Mouse (Mus musculus) limb, embryonic 14.5 days (tissue): ENCODE measurements around the gene Tpst1. TPM values are rescaled to one million over a fixed set of nuclear protein-coding genes. Genes with fewer than 3 reads are reported as not detected.

Experiments used
- ATAC-seq: fragments of 200-750 bp; cut with Nextera tagmentation; 2 replicates; pipeline ENCODE4 v1.8.0; 2017; ENCODE audit warnings: low read depth, moderate number of reproducible peaks, moderate TSS enrichment; ENCODE audit not compliant: low FRiP score
- DNase-seq: peaks from one replicate; pipeline ENCODE4 v3.0.0-alpha.2; 2015; ENCODE audit warnings: low spot score
- H3K27ac ChIP-seq: fragments of 300-500 bp; sonication (generic); replicated peaks from 2 replicates; pipeline ENCODE4 v1.5.1; 2014; ENCODE audit warnings: low read depth, mild to moderate bottlenecking, low read length, moderate library complexity, mixed read lengths
- H3K27me3 ChIP-seq: fragments of 300-500 bp; sonication (generic); 2 replicates; pipeline ENCODE4 v1.6.1; 2014; ENCODE audit warnings: low read length, mixed read lengths; ENCODE audit not compliant: control insufficient read depth, insufficient read depth
- H3K36me3 ChIP-seq: fragments of 300-500 bp; sonication (generic); 2 replicates; pipeline ENCODE4 v1.6.1; 2014; ENCODE audit warnings: mild to moderate bottlenecking, low read length, moderate library complexity, mixed read lengths; ENCODE audit not compliant: control insufficient read depth, insufficient read depth
- H3K4me1 ChIP-seq: fragments of 300-500 bp; sonication (generic); 2 replicates; pipeline ENCODE4 v1.6.1; 2014; ENCODE audit warnings: antibody characterized with exemption, low read length, mixed read lengths; ENCODE audit not compliant: control insufficient read depth, insufficient read depth
- H3K4me2 ChIP-seq: fragments of 300-500 bp; sonication (generic); replicated peaks from 2 replicates; pipeline ENCODE4 v1.6.1; 2014; ENCODE audit warnings: low read depth, mild to moderate bottlenecking, low read length, moderate library complexity; ENCODE audit not compliant: severe bottlenecking
- H3K4me3 ChIP-seq: fragments of 300-500 bp; sonication (generic); replicated peaks from 2 replicates; pipeline ENCODE4 v1.5.1; 2014; ENCODE audit warnings: low read length
- H3K9ac ChIP-seq: fragments of 300-500 bp; sonication (generic); 2 replicates; pipeline ENCODE4 v1.6.1; 2014; ENCODE audit warnings: mild to moderate bottlenecking, low read depth, low read length, moderate library complexity; ENCODE audit not compliant: severe bottlenecking
- H3K9me3 ChIP-seq: fragments of 300-500 bp; sonication (generic); 2 replicates; pipeline ENCODE4 v1.6.1; 2016; ENCODE audit warnings: low read length; ENCODE audit not compliant: control insufficient read depth
- POLR2A ChIP-seq: fragments of 200-500 bp; IDR thresholded peaks from 2 replicates; pipeline ENCODE4 v1.8.0; 2012; ENCODE audit warnings: inconsistent platforms, mild to moderate bottlenecking, moderate library complexity, borderline replicate concordance; ENCODE audit not compliant: insufficient read depth, insufficient read length; ENCODE audit errors: extremely low read depth
- WGBS: fragments of 180-500 bp; shearing (Covaris S2); extraction: QIAGEN DNeasy Blood & Tissue Kit; methylation state at CpG from one replicate; pipeline ENCODE4 v1.1.7; 2014; 5-methylcytosine and 5-hydroxymethylcytosine counted together
- polyA plus RNA-seq, 2 experiments: library from polyadenylated mRNA; depleted of rRNA in 1 of 2; stranded (reverse) in 1 of 2; unstranded in 1 of 2; fragments of >200 nt; fragmentation: Nextera tagmentation in 1 of 2; extraction: Ambion mirVana in 1 of 2; gene quantifications; 2 replicates each; pipeline versions ENCODE4 v1.2.1 to v1.2.3; 2012 to 2014

Gene Tpst1
- polyA plus RNA-seq, 2 experiments, result 68.2 to 114 TPM

DNA sequence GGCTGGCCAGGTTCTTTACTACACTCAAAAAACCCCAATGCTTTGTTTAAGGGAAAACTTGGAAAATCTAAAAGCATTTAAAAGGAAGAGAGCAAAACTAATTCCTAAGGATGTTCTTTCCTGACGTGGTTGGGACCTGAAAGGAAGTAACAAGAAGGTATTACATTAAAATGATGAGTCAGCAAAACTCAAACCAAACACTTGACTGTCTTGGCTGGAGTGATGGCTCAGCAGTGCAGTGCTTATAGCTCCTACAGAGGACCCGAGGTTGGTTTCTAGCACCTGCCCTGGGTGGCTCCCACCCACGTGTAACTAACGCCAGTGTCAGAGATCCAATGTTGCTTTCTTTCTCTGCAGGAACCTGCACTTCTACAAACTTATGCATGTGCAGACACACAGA, 31.9 kb upstream of the Tpst1 start:
- Histone ChIP-seq H3K4me1 (no peaks in the 10 kb centered on the region), H3K27ac (no peak overlapping the region), H3K4me3 (no peak overlapping the region), H3K27me3 (no peaks in the 10 kb centered on the region), H3K36me3 (peaks cover 54% of the 10 kb centered on the region), H3K9ac (no peak overlapping the region), H3K9me3 (no peaks in the 10 kb centered on the region), H3K4me2 (no peak overlapping the region)
- DNase-seq, result no peak
- 92% methylated on average over 4 of the region's 4 CpGs for WGBS
- no peak for ATAC-seq
- no peak for TF ChIP-seq POLR2A

DNA sequence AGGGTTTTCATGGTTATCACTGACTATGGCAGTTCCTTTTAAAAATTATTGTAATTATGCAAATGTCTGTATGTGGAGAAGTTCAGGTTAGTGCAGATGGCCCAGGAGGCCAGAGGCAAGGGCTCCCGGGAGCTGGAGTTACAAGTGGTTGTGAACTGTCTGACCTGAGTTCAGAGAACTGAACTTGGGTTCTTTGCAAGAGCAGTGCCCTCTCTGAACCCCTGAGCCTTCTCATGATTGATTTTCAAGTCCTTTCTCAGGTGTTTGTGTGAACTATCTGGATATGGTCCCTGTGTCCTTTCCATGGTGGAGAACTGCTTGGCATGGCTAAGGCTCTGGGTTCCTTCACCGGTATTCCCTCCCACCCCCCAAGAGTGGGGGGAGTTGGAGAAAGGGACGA, 29.4 kb upstream of the Tpst1 start:
- no peak overlapping the region for H3K9ac ChIP-seq
- H3K9me3 ChIP-seq, result no peaks in the 10 kb centered on the region
- WGBS, result 78% methylated on average over 3 of the region's 3 CpGs
- no peaks in the 10 kb centered on the region for H3K27me3 ChIP-seq
- no peak overlapping the region for H3K4me2 ChIP-seq
- DNase-seq, result no peak
- H3K4me3 ChIP-seq, result no peak overlapping the region
- ATAC-seq, result no peak
- peaks cover 62% of the 10 kb centered on the region for H3K36me3 ChIP-seq
- H3K4me1 ChIP-seq, result no peaks in the 10 kb centered on the region
- TF ChIP-seq POLR2A, result no peak
- H3K27ac ChIP-seq, result no peak overlapping the region

DNA sequence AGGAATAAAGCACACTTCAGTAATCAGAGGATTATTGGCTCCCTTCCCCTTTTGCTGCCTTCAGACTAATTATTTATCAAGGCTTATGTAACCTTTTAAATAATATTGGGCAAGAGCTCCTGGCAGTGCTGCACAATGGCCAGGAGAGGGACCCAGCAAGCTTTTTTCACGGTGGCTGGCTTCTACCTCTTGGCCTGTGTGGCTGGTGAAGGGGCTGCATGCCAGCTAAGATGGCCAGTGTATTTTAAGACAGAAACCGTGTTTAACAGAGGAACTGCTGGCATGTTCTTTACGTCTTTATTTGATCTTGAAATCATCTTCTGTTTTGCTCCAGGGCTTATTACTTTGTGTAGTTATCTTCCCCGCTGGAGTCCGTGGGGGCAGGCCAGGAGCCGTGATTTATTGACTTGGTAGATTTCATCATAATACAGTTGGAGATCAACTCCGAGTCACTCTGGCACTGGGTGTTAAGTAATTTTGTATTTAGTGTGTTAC, 28.9 kb upstream of the Tpst1 start:
- Histone ChIP-seq H3K4me1 (no peaks in the 10 kb centered on the region), H3K4me2 (no peak overlapping the region), H3K36me3 (peaks cover 66% of the 10 kb centered on the region), H3K27ac (no peak overlapping the region), H3K4me3 (no peak overlapping the region), H3K9ac (no peak overlapping the region), H3K27me3 (no peaks in the 10 kb centered on the region), H3K9me3 (no peaks in the 10 kb centered on the region)
- DNase-seq, result no peak
- ATAC-seq, result no peak
- no peak for TF ChIP-seq POLR2A
- 71% methylated on average over 7 of the region's 7 CpGs for WGBS

DNA sequence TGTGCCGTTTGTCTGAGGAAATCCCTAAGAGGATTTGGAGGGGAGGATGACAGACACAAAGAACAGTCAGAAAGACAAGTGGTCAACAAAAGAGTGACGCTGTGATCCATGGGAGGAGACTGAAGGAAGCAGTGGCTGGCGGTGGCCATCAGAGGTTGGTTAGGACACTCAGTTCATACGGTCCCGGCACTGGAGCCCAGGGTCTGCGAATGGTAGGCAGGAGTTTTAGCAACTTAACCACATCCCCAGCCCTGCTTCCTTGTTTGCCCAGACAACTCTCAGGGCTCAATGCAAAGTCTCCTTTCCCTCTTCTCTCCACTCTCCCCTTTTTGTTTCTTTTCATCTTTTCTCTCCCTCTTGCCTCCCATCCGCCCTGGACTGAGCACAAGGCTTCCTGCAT, 27.0 kb upstream of the Tpst1 start:
- no peak for TF ChIP-seq POLR2A
- H3K4me1 ChIP-seq, result no peaks in the 10 kb centered on the region
- no peaks in the 10 kb centered on the region for H3K27me3 ChIP-seq
- no peak for DNase-seq
- H3K36me3 ChIP-seq, result peaks cover 59% of the 10 kb centered on the region
- ATAC-seq, result no peak
- no peak overlapping the region for H3K4me3 ChIP-seq
- no peak overlapping the region for H3K27ac ChIP-seq
- no peak overlapping the region for H3K4me2 ChIP-seq
- H3K9me3 ChIP-seq, result no peaks in the 10 kb centered on the region
- 90% methylated on average over 7 of the region's 7 CpGs for WGBS
- no peak overlapping the region for H3K9ac ChIP-seq

DNA sequence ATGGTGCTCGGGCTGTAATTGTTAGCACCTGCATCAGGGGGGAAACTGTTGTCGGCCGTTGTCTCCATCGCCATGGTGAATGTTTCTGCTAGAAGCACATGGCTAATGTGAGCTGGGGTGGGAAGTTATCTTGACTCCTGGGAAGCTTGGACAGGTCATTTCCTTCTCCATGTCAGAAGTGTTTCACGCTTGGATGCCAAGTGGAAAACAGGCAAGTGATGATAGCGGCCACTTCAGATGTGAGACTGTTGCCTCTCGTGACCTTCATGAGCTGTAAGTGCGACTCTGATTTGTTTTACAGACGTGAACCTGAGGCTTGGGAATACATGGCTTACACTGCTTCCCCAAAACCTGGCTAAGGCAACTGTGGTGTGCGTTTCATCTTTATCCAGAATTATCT, 26.5 kb upstream of the Tpst1 start:
- TF ChIP-seq POLR2A, result no peak
- Histone ChIP-seq H3K9ac (no peak overlapping the region), H3K4me2 (no peak overlapping the region), H3K4me3 (no peak overlapping the region), H3K4me1 (no peaks in the 10 kb centered on the region), H3K27ac (no peak overlapping the region), H3K36me3 (peaks cover 64% of the 10 kb centered on the region), H3K9me3 (no peaks in the 10 kb centered on the region), H3K27me3 (no peaks in the 10 kb centered on the region)
- ATAC-seq (no peak), DNase-seq (no peak)
- 75% methylated on average over 10 of the region's 10 CpGs for WGBS

DNA sequence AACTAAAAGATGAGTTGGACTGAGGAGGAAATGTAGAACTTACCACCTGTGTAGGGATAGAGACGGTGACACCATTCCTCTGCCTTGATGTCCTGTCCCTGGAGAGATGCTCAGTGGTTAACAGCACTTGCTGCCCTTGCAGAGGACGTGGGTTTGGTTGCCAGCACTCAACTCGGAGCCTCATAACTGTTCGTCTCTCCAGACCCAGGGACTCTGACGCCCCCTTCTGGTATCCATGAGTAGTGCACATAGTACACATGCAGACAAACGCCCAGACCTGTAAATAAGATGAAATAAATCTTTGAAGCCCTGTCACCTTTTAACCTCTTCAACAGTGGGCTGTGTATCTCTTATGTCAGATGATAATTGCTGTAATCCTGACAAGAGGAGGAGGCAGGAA, 26.1 kb upstream of the Tpst1 start:
- Histone ChIP-seq H3K36me3 (peaks cover 62% of the 10 kb centered on the region), H3K27ac (no peak overlapping the region), H3K27me3 (no peaks in the 10 kb centered on the region), H3K4me1 (no peaks in the 10 kb centered on the region), H3K4me3 (no peak overlapping the region), H3K9ac (no peak overlapping the region), H3K4me2 (no peak overlapping the region), H3K9me3 (no peaks in the 10 kb centered on the region)
- WGBS, result 75% methylated on average over 6 of the region's 6 CpGs
- ATAC-seq (no peak), DNase-seq (no peak)
- no peak for TF ChIP-seq POLR2A
